Mouse (Mus musculus) midbrain, embryonic 15.5 days (tissue): ENCODE measurements around the gene Negr1. TPM values are rescaled to one million over a fixed set of nuclear protein-coding genes. Genes with fewer than 3 reads are reported as not detected.

Experiments
- ATAC-seq: fragments of 200-750 bp; cut with Nextera tagmentation; replicated peaks from 2 replicates; pipeline ENCODE4 v1.8.0; 2017; ENCODE audit warnings: moderate TSS enrichment
- H3K27ac ChIP-seq: fragments of 300-500 bp; sonication (generic); 2 replicates; pipeline ENCODE4 v1.5.1; 2015; ENCODE audit warnings: mild to moderate bottlenecking, inconsistent platforms
- H3K27me3 ChIP-seq: fragments of 300-500 bp; sonication (generic); replicated peaks from 2 replicates; pipeline ENCODE4 v1.6.1; 2015; ENCODE audit warnings: inconsistent platforms
- H3K36me3 ChIP-seq: fragments of 300-500 bp; sonication (generic); replicated peaks from 2 replicates; pipeline ENCODE4 v1.6.1; 2015; ENCODE audit warnings: inconsistent platforms
- H3K4me1 ChIP-seq: fragments of 300-500 bp; sonication (generic); 2 replicates; pipeline ENCODE4 v1.6.1; 2015; ENCODE audit warnings: inconsistent platforms
- H3K4me2 ChIP-seq: fragments of 300-500 bp; sonication (generic); 2 replicates; pipeline ENCODE4 v1.6.1; 2015; ENCODE audit warnings: inconsistent platforms, mild to moderate bottlenecking, moderate library complexity
- H3K4me3 ChIP-seq: fragments of 300-500 bp; sonication (generic); 2 replicates; pipeline ENCODE4 v1.5.1; 2015; ENCODE audit warnings: mild to moderate bottlenecking, inconsistent platforms
- H3K9ac ChIP-seq: fragments of 300-500 bp; sonication (generic); 2 replicates; pipeline ENCODE4 v1.6.1; 2015; ENCODE audit warnings: mild to moderate bottlenecking, inconsistent platforms
- H3K9me3 ChIP-seq: fragments of 300-500 bp; sonication (generic); 2 replicates; pipeline ENCODE4 v1.6.1; 2016; ENCODE audit warnings: inconsistent platforms
- WGBS: fragments of 180-500 bp; shearing (Covaris S2); methylation state at CpG from one replicate; pipeline ENCODE4 v1.1.7; 2015; ENCODE audit warnings: mixed read lengths; 5-methylcytosine and 5-hydroxymethylcytosine counted together
- polyA plus RNA-seq: library from polyadenylated mRNA; unstranded; fragments of >200 nt; fragmentation: Nextera tagmentation; extraction: Ambion mirVana; gene quantifications from 2 replicates; pipeline ENCODE4 v1.2.1, GENCODE M21; 2015

The Negr1 gene
- polyA plus RNA-seq, 1 experiment from 2014 or later: 69.4 TPM

GRCm38 (mm10) chr3:157334169-157334568, 772.6 kb downstream of the Negr1 start:
- no peaks in the 10 kb centered on the region for H3K36me3 ChIP-seq
- no peak overlapping the region for H3K4me3 ChIP-seq
- H3K27ac ChIP-seq: no peak overlapping the region
- ATAC-seq: no peak
- H3K9me3 ChIP-seq: no peaks in the 10 kb centered on the region
- no peak overlapping the region for H3K9ac ChIP-seq
- H3K4me1 ChIP-seq: no peaks in the 10 kb centered on the region
- H3K27me3 ChIP-seq: no peaks in the 10 kb centered on the region
- no peak overlapping the region for H3K4me2 ChIP-seq
- 89% methylated on average over 1 of the region's 1 CpGs for WGBS

GRCm38 (mm10) chr3:157349480-157349879, 787.9 kb downstream of the Negr1 start:
- WGBS: 14% methylated on average over 2 of the region's 2 CpGs
- H3K9me3 ChIP-seq: no peaks in the 10 kb centered on the region

GRCm38 (mm10) chr3:157358905-157359304, 797.3 kb downstream of the Negr1 start:
- Histone ChIP-seq H3K4me3 (no peak overlapping the region), H3K4me2 (no peak overlapping the region), H3K36me3 (no peaks in the 10 kb centered on the region), H3K4me1 (no peaks in the 10 kb centered on the region), H3K9ac (no peak overlapping the region), H3K27me3 (no peaks in the 10 kb centered on the region), H3K27ac (no peak overlapping the region), H3K9me3 (no peaks in the 10 kb centered on the region)
- WGBS: 65% methylated on average over 3 of the region's 3 CpGs
- ATAC-seq: no peak

More at GRCm38 (mm10) chr3:157349480-157349879, 787.9 kb downstream of the Negr1 start:
- no peak overlapping the region for H3K9ac ChIP-seq
- no peak overlapping the region for H3K4me2 ChIP-seq
- no peaks in the 10 kb centered on the region for H3K36me3 ChIP-seq
- no peaks in the 10 kb centered on the region for H3K27me3 ChIP-seq
- H3K4me3 ChIP-seq: no peak overlapping the region
- ATAC-seq: no peak
- no peaks in the 10 kb centered on the region for H3K4me1 ChIP-seq
- H3K27ac ChIP-seq: no peak overlapping the region

GRCm38 (mm10) chr3:157359840-157360239, 798.2 kb downstream of the Negr1 start:
- Histone ChIP-seq H3K27me3 (no peaks in the 10 kb centered on the region), H3K9ac (no peak overlapping the region), H3K27ac (no peak overlapping the region), H3K4me3 (no peak overlapping the region), H3K4me2 (no peak overlapping the region), H3K4me1 (no peaks in the 10 kb centered on the region), H3K9me3 (no peaks in the 10 kb centered on the region), H3K36me3 (no peaks in the 10 kb centered on the region)
- no peak for ATAC-seq
- WGBS: 79% methylated on average over 6 of the region's 6 CpGs
